Mouse (Mus musculus) kidney, adult 18-20 months (tissue): Measurements from ENCODE around the gene Erg.

ENCODE experiments used
- DNase-seq: peaks from one replicate; pipeline ENCODE4 v3.0.0; 2021

The Erg gene

DNA sequence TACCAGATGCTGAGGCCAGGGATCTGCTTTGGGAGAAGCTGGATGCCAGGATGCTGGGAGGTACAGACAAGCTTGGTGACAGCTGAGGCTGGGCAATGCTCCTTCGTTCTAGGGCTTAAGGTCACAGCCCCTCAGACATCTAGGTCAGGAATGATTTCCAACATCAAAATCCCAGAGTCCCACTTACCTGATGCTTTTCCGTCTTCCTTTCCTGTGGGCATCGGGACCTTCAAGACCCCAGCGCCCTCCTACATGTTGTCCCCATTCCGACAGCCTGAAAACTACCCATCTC, at the start of gene Erg:
TSS of gene Erg (minus strand) at position 283 of the 292 bp plus-strand sequence.
- no peak for DNase-seq

- no peak for DNase-seq
Observed at GRCm38 (mm10) chr16:95631816-95632215, 45.4 kb upstream of the Erg start.

DNA sequence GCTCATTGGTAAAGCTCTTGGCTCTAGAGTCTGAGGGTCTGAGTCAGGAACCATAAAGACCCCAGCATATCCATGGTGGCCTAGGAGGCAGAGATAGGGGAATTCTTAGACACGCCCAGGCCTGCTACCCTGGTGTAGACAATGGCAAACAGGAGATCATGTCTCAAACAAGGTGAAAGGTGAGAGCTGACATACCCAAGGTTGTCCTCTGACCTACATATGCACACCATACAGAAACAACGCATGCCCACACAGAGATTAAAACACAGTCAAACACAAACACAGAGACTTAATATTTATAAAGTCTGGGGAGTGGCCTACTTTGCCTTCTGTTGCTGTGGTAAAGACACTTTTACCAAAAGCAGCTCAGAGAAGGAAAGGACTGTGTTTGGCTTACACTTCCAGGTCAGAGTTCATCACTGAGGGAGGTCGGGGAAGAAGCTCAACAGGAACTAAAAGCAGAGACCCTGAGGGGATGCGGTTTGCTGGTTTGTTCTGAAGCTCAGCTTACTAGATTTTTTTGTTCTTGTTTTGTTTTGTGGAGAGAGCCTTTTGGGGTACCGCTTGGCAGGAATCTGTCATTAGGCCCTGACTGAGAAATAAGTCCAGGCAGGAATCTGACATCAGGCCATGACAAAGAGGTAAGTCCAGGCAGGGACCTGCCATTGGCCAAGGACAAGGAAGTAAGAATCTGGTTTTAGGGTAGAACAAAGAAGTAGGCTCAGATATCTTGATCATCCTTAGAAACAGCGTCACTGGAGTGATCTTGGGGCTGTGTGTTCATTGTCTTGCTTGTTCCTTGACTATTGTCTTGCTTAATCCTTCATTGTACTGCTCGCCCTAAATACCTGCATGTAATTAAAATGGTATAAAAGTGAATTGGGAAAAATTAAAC, 37.7 kb upstream of the Erg start:
- no peak for DNase-seq

GRCm38 (mm10) chr16:95623056-95623455, 36.7 kb upstream of the Erg start:
- DNase-seq: no peak

GRCm38 (mm10) chr16:95619859-95620325, 33.5 kb upstream of the Erg start:
- no peak for DNase-seq

DNA sequence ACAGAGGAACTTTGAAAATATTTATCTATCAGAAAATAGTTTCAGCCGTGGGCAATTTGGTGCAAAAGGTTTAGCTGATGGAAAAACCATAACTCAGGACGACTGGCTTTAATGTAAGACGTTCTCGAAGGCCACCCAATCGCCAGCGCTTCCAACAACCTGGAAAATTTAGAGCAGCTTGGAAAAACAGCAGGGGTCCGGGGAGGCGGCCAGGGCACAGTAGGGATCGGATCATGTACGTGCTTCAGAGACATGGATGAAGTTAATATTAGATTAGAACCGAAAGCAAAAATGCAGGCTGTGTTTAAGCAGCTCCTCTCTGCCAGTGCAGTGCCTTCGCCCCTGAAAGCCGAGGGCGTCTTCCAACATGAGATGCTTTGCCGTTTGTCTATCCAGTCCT, 31.8 kb upstream of the Erg start:
- DNase-seq: no peak

- no peak for DNase-seq
Observed at GRCm38 (mm10) chr16:95617720-95618119, 31.3 kb upstream of the Erg start.

- DNase-seq: peak; percentile 51
Observed at GRCm38 (mm10) chr16:95615579-95615978, 29.2 kb upstream of the Erg start.

- no peak for DNase-seq
Observed at GRCm38 (mm10) chr16:95614482-95614881, 28.1 kb upstream of the Erg start.

- no peak for DNase-seq
Observed at GRCm38 (mm10) chr16:95611982-95612746, 25.8 kb upstream of the Erg start.

GRCm38 (mm10) chr16:95608624-95609023, 22.2 kb upstream of the Erg start:
- no peak for DNase-seq

DNA sequence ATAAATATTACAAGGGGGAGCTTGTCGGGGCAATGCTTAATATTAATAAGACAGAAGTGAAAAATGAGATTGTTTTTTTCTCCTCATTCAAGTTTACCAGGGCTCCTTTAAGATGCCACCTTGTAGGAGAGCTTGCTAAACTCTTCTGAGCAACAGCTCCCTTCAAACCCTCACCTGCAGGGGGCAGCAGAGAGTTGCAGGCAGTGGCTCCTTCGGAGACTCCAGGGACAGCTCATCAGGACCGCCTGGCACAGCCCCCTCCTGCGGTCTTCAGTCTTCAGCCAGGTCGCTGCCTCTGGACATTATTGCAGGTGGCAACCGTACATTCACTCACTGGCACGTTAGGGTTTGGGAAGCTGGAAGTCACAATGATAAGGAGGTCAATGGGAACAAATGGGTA, 18.9 kb upstream of the Erg start:
- DNase-seq: peak; percentile 70

DNA sequence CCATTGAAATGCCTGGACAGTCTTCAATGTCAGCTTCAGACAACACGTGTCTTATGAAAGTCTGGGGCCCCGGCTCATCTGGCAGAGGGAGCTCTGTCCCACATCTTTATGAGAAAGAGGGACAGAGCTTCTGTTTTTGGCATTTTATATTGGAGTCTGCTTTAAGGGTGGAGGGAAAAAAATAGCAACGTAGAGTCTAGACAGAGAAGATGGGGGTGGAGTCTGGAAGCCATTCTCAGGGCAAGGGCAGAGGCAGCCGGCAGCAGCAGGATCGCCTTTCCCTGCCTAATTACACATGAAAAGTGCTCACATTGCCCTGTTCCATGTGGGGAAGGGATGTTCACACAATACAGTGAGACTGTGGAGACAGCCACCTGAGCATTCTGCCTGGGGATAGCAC, 16.1 kb upstream of the Erg start:
- no peak for DNase-seq

DNA sequence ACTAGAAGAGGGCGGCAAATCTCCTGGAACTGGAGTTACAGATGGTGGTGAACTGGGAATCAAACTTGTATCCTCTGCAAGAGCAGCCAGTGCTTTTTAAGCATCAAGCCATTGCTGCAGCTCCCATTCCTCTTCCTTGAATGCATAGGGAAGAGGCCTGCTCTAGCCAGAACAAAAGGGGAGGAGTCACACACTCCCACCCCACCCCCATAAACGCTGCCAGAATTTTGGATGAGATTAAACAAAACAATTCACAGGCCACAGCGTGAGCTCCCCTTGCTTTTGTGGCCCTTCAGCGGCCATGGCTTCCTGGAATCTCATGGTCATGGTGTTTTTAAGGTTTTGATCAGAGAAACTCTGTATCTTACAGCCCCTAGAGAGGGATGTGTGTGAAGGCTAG, 15.4 kb upstream of the Erg start:
- DNase-seq: no peak

DNA sequence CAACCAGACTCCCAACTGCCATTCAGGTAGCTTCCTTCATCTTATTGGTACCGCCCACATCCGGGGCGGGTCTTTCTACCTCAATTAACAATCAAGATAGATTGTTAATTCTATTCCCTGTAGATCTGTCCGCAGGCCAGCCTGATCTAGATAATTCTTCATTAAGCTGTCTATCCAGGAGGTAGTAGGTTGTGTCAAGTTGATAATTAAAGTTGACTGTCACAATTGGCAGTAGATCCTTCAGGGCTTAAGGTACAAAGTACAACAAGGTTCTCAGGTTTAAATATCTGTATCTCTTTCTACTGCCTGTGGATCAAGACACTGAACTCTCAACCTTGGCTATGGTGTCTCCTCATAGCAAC, 14.8 kb upstream of the Erg start:
- DNase-seq: no peak

DNA sequence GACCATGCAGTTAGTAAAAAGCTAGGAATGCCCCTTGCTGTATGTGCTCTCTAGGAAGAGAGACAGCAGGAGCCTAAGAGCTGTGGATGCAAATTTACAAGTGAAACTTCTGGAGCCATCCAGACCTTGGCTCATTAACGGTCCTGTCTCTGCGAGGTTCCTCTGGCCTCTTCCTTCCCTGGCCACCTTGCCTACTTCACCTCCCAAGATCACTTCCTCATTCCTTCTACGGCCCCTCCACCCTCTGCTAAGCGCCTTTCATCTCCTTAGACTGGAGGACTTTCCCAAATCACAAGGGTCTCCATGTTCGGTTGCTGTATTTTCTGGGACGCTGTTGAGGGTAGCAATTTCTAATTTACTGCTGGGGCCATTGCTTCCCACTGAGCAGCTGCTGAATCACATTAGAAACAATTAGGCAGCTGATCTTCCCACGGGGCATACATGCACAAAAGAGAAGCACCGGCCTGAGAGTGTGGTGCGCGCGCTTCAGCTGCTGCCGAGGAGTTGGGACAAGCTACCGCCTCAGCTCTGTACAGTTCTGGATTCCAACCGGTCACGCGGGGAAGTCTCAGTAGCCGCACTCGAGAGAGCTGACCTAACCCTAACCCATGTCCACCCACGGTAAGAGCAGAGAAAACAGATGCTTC, 14.3 kb upstream of the Erg start:
- DNase-seq: no peak

GRCm38 (mm10) chr16:95598930-95599329, 12.5 kb upstream of the Erg start:
- no peak for DNase-seq

DNA sequence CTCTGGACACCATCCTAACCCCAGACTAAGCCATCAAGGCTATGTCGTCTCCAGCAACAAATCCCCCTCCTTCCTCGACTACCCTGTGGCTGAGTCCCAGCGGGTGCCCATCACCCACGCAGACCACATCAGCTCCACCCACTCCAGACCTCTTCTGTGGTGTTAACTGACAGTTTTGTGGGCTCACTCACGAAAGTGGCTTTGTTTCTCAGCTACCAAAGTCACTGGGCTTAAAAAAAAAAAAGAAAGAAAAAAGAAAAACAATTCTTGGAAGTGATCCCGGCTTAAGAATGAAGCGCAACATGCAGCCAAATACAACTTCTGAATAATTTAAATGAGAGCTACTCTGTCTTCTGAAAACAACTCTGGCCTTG, 11.2 kb upstream of the Erg start:
- no peak for DNase-seq

- no peak for DNase-seq
Observed at GRCm38 (mm10) chr16:95596884-95597577, 10.6 kb upstream of the Erg start.

DNA sequence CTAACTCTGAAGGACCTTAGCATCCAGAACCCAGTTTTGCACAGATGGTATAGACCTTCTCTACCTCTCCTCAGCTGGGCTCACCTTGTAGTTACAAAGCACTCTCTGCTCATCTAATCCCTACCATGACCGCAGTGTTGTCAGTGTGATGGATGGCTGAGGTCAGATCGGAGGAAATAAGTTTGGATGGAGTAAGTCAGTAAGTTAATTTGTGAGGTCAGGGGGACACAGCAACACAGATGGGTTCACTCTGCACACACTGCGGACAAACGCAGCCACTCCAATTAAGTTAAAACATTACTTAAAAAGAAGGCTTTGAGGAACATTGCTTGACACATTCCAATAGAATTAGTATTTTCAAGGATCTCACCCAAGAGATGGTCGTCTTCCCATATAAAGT, 2.5 kb upstream of the Erg start:
- no peak for DNase-seq

DNA sequence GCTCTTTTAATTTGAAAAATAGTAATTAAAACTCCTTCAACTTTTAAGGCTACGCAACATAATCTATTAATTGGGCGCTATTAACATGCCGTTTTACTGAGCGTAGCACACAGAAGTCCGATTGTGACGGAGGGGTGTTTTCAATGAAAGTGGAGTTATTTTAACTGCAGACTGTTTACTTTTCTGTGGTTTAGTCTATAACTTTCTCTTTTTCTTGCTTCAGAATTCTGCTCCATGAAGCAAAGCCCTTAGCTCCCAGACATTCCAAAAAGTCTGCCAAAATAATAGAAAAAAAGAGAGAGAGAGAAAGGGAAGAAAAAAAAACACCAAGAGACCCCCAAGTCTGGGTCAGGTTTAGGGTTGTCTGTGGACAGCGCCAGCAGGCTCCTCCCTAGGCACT, 333 bp upstream of the Erg start:
- no peak for DNase-seq

DNA sequence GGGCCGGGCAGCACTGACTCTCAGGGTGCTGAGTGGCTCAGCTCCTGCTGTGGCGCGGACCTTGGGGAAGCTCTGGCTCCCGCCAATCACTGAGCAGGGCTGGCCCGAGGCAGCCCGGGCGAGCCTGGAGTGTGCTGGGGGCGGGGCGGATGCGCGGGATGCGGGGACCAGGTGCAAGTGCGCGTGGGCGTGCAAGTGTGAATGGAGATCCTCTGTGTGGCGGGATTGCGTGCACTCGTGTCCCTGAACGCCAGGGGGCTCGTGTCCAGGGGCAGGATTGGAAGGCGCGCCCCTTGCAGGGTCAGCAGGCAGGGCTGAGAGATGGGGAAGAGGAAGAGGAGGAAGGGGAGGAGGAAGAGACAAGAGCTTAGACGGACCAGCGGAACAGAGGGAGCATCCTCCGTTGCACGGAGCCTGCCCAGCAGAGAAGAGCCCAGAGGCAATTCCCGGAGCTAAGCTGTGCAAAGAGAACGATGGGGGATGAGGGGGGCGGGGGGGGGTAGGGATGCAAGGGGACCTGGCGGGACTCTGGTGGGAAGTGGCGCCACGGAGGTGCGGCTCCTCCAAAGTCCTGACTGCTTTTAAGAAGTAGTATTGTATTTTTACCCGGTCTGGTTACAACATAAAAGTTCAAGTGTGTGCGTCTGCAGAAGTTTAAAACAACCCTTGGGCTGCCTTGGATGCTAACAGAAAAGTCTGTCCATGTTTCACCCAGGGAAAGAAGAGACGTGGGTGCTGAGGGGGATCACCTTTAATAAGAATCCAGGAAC, 667 bp downstream of the Erg start:
- DNase-seq: peak; percentile 6
